Mouse (Mus musculus) erythroblast, embryonic 14.5 days (primary cell): ENCODE measurements around the gene Nt5dc2. TPM values are rescaled to one million over a fixed set of nuclear protein-coding genes. Genes with fewer than 3 reads are reported as not detected.
A peak's percentile ranks its signal among the peaks of the same experiment; 100 is the strongest.

ENCODE experiments used
- H3K27me3 ChIP-seq: 2 replicates; pipeline ENCODE4 v1.6.1; 2012; ENCODE audit warnings: inconsistent platforms; ENCODE audit not compliant: control insufficient read depth
- H3K36me3 ChIP-seq: 2 replicates; pipeline ENCODE4 v1.6.1; 2012; ENCODE audit warnings: mild to moderate bottlenecking, inconsistent platforms; ENCODE audit not compliant: control insufficient read depth
- H3K4me1 ChIP-seq: 2 replicates; pipeline ENCODE4 v1.6.1; 2012; ENCODE audit warnings: inconsistent platforms; ENCODE audit not compliant: control insufficient read depth
- H3K4me3 ChIP-seq: replicated peaks from 2 replicates; pipeline ENCODE3; 2012; ENCODE audit warnings: moderate library complexity, mild to moderate bottlenecking, inconsistent platforms
- H3K9me3 ChIP-seq: 2 replicates; pipeline ENCODE4 v1.6.1; 2012; ENCODE audit warnings: low read length, inconsistent platforms, mixed read lengths; ENCODE audit not compliant: control insufficient read depth
- GATA1 ChIP-seq: IDR thresholded peaks from 2 replicates; pipeline ENCODE4 v1.6.1; 2012; ENCODE audit warnings: low read length, inconsistent platforms, mixed read lengths
- TAL1 ChIP-seq: IDR thresholded peaks from 3 replicates; pipeline ENCODE4 v1.6.1; 2012; ENCODE audit warnings: low read length, inconsistent platforms, mixed read lengths
- polyA plus RNA-seq: library from polyadenylated mRNA; stranded (reverse); fragments of >175 nt; gene quantifications from 2 replicates; pipeline ENCODE4 v1.2.3, GENCODE M21; 2012

Gene Nt5dc2
- polyA plus RNA-seq, 1 experiment, result 16.8 TPM

GRCm38 (mm10) chr14:31164067-31164466 lies 33.2 kb downstream of the Nt5dc2 start:
- TF ChIP-seq TAL1, result no peak
- no peak for TF ChIP-seq GATA1
- peaks cover 37% of the 10 kb centered on the region for H3K27me3 ChIP-seq
- H3K4me3 ChIP-seq, result no peak overlapping the region
- H3K9me3 ChIP-seq, result no peaks in the 10 kb centered on the region
- H3K4me1 ChIP-seq, result peaks cover 25% of the 10 kb centered on the region
- no peaks in the 10 kb centered on the region; the same call in 1 of the 2 replicates for H3K36me3 ChIP-seq

- Histone ChIP-seq H3K4me3 (no peak overlapping the region), H3K36me3 (no peaks in the 10 kb centered on the region), H3K4me1 (peaks cover 25% of the 10 kb centered on the region), H3K9me3 (no peaks in the 10 kb centered on the region), H3K27me3 (peaks cover 37% of the 10 kb centered on the region)
- TF ChIP-seq TAL1 (no peak), GATA1 (no peak)
These were observed 34.2 kb downstream of the Nt5dc2 start for GRCm38 (mm10) chr14:31165010-31165409.

DNA sequence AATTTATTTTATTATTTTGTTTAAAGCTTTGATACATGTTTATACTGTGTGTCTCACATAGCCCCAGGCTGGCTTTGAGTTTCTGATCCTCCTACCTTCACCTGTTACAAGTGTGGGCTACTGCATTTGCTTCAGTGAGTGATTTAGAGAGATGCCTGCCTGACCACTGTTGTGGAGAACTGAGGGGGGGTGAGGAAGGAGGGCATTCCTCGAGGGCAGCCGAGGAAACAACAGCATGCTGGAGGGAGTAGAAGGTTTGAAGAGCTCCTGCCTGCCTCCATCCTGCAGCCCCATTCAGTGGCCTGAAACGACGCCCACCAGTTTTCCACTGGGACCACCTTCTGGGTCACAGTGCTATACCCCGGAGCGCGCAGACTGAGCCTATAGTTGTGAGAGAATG lies 34.6 kb downstream of the Nt5dc2 start:
- Histone ChIP-seq H3K4me3 (no peak overlapping the region), H3K27me3 (peaks cover 37% of the 10 kb centered on the region), H3K4me1 (peaks cover 25% of the 10 kb centered on the region), H3K9me3 (no peaks in the 10 kb centered on the region), H3K36me3 (peaks cover 2% of the 10 kb centered on the region)
- no peak for TF ChIP-seq TAL1
- no peak for TF ChIP-seq GATA1

DNA sequence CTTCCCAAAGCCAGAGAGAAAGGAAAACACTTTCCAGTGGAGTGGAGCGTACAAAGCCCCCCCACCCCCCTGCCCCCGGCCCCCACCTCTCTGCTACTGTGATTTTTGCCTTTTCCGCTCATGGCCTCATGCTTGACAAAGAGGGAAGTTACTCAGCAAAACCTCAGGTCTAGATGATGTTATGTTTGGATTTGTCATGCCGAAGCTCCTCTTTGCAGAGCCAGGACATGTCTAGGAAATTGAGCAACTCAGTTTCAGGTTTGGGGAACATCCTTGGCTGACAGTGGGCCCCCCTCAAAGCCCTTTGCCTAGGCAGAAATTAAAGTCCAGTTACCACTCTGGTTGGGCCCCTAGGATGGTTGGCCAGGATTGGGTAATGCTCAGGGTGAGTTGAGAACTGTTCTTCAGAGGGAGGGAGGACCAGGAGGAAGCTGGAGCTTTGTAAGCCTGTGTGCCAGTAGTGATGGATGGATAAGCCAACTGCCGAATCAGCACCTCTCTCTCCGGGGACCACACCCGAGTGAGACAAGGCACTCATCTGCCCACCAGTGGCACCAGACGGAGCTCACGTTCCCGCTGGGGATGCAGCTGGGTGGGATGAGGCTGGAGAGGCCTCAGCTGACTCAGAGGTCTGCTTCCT lies 35.3 kb downstream of the Nt5dc2 start:
- no peak overlapping the region for H3K4me3 ChIP-seq
- no peaks in the 10 kb centered on the region for H3K9me3 ChIP-seq
- peaks cover 24% of the 10 kb centered on the region for H3K4me1 ChIP-seq
- peaks cover 33% of the 10 kb centered on the region for H3K27me3 ChIP-seq
- peaks cover 8% of the 10 kb centered on the region for H3K36me3 ChIP-seq
- no peak for TF ChIP-seq GATA1
- no peak for TF ChIP-seq TAL1

GRCm38 (mm10) chr14:31166827-31167226 lies 36.0 kb downstream of the Nt5dc2 start:
- Histone ChIP-seq H3K36me3 (peaks cover 16% of the 10 kb centered on the region), H3K9me3 (no peaks in the 10 kb centered on the region), H3K4me3 (peak overlapping the region; percentile 16), H3K4me1 (peaks cover 24% of the 10 kb centered on the region), H3K27me3 (peaks cover 29% of the 10 kb centered on the region)
- TF ChIP-seq TAL1, result no peak
- TF ChIP-seq GATA1, result no peak

DNA sequence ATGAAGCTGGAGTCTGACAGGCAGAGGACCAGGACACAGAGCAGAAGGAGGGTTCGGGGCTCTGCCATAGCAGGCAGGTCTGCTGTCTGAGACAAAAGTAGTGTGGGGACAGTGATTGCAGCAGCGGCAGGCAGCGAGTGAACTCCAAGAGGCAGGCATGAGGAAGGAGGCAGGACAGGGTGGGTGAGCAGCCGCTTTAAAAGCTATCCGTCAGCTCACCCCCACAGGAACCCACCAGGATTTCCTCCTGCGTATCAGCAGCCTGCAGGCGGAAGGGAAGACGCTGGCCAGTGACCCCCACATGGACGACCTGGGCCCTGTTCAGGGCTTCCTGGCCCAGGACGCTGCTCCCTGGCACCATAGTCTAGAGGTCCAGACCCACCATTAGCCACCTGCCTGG lies 37.6 kb downstream of the Nt5dc2 start, which contains the start of gene Stab1:
Stab1 (minus strand) TSS at position 217 of the 400 bp plus-strand sequence.
- Histone ChIP-seq H3K36me3 (peaks cover 32% of the 10 kb centered on the region), H3K4me3 (no peak within 1 kb of the TSS), H3K4me1 (peaks cover 21% of the 10 kb centered on the region), H3K27me3 (peaks cover 29% of the 10 kb centered on the region), H3K9me3 (no peaks in the 10 kb centered on the region)
- TF ChIP-seq GATA1 (no peak), TAL1 (no peak)

DNA sequence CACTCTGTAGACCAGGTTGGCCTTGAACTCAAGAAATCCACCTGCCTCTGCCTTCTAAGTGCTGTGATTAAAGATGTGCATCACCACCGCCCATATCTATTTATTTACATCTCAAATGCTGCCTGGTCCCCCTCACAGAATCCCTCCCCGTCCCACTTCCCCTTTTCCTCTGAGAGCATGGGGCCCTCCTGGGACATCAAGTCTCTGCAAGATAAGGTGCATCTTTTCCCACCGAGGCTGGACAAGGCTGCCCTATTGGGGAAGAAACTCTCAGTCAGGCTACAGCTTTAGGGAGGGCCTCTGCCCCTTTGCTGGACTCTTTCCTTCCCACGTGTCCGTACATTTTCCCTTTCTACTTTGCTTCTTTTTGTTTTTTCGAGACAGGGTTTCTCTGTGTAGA lies 38.7 kb downstream of the Nt5dc2 start:
- TF ChIP-seq TAL1 (no peak), GATA1 (no peak)
- H3K27me3 ChIP-seq, result peaks cover 29% of the 10 kb centered on the region
- peaks cover 10% of the 10 kb centered on the region for H3K4me1 ChIP-seq
- peaks cover 42% of the 10 kb centered on the region for H3K36me3 ChIP-seq
- H3K9me3 ChIP-seq, result no peaks in the 10 kb centered on the region
- no peak overlapping the region for H3K4me3 ChIP-seq

DNA sequence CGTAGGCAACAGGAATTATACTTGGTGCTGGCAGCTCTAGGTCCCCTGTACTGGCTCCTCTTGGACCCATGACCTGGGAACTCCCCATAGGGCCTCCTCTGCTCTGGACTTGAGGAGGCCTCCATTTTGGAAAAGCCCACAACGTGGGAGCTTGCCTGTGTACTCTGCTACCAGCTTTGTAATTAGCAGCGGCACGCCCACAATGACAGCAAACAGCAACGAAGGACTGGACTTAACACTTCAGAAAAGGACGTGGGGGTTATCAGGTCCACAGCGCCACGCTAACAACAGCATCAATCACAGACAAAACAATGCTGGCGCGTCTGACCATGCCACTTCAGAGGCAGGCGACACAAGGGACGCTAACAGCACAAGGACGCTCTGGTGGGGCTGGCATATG lies 40.1 kb downstream of the Nt5dc2 start:
- Histone ChIP-seq H3K27me3 (peaks cover 29% of the 10 kb centered on the region), H3K4me1 (peaks cover 7% of the 10 kb centered on the region), H3K4me3 (no peak overlapping the region), H3K9me3 (no peaks in the 10 kb centered on the region), H3K36me3 (peaks cover 57% of the 10 kb centered on the region)
- TF ChIP-seq TAL1 (no peak), GATA1 (no peak)

- TF ChIP-seq GATA1 (no peak), TAL1 (no peak)
- H3K4me1 ChIP-seq, result peaks cover 3% of the 10 kb centered on the region
- peaks cover 61% of the 10 kb centered on the region for H3K36me3 ChIP-seq
- H3K4me3 ChIP-seq, result no peak overlapping the region
- peaks cover 26% of the 10 kb centered on the region for H3K27me3 ChIP-seq
- no peaks in the 10 kb centered on the region for H3K9me3 ChIP-seq
These were observed 40.5 kb downstream of the Nt5dc2 start for GRCm38 (mm10) chr14:31171386-31171785.

DNA sequence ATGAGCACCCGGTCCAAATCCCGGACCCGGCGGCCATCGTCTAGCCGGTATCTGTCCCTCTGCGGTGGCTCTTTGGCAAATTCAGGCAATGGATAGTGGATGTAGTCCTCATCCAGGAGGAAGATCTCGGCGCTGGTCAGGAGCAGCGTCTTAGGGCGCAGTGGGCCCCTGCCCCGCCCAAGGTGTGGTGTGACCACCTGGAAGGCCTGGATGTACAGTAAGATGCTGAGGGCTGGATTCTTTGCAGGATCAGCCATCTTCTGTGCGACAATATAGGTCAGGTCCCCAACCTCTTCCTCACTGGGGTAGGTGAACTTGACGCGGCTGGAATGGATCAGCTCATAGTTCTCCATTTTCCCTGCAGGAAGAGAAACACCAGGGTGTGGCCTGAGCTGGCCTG lies 41.0 kb downstream of the Nt5dc2 start:
- Histone ChIP-seq H3K27me3 (peaks cover 22% of the 10 kb centered on the region), H3K4me3 (no peak overlapping the region), H3K9me3 (no peaks in the 10 kb centered on the region), H3K36me3 (peaks cover 65% of the 10 kb centered on the region), H3K4me1 (peaks cover 1% of the 10 kb centered on the region; the same call in 1 of the 2 replicates)
- no peak for TF ChIP-seq TAL1
- no peak for TF ChIP-seq GATA1
